Mouse (Mus musculus): ENCODE measurements around the gene Ephb4. TPM values are rescaled to one million over a fixed set of nuclear protein-coding genes. Genes with fewer than 3 reads are reported as not detected.
A peak's percentile ranks its signal among the peaks of the same experiment; 100 is the strongest.

The Ephb4 gene
- total RNA-seq, 2 experiments from 2014 or later, result 77.5 to 83.7 TPM

DNA sequence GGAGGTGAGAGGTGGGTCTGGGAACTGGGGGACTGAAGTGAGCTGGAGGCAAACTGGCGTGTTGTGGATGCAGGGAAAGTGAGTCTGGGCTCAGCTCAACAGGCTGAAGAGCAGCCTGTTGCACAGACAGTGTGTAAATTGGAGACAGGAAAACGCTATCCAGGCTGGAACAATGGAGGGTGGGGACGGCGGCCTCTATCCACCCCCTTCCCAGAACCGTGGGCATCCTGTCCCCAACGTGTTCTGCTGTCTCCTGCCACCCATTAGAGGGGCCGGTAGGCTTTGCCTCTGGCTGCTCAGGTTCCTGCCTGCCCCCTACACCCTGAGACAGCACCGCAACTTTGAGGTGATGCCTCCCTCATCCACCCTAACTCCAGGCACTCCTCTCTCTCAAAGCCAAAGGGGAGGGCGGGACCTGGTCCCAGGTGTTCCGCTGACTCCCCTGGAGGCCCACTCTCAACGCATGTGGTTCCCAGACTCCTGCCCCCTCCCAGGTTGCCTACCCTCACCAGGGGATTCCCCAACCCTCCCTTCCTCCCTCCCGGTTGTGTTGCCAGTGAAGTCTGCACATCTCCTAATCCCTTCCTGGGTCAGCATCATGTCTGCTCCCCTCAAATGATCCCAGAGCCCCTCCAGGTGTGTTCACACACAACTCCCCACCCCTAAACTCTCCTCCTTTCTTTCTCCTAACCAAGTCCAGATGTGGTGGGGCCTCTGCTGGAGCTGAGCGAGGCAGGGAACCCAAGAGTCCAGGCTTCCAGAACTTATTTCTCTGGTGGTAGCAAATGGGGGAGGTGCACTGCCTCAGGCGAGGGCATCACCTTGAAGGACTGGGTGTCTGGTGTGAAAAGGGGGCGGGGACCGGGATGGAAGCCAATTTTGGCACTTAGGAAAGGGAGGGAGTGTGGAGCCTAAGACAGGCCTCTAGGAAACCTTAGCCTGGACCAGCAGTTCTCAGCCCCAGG lies 2.4 kb downstream of the Ephb4 start:
- peak; percentile 56 to 71 for DNase-seq
- intact Hi-C loops (cut with DNase I), result loop anchor here (2.0 kb wide), 2 partner anchors 13 to 23 kb away; no protein-coding TSS in a partner anchor

DNA sequence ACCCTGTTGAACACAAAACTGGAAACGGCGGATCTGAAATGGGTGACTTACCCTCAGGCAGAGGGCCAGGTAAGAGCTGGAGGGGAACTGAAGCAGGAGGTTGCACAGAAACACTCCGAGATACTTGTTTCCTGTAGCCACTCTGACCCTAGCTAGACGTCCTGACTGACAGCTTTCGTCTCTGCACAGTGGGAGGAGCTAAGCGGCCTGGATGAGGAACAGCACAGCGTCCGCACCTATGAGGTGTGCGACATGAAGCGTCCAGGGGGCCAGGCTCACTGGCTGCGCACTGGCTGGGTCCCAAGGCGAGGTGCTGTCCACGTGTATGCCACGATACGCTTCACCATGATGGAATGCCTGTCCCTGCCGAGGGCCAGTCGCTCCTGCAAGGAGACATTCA lies 4.2 kb downstream of the Ephb4 start:
- no peak for DNase-seq
- intact Hi-C loops (cut with DNase I), result no loop called here

DNA sequence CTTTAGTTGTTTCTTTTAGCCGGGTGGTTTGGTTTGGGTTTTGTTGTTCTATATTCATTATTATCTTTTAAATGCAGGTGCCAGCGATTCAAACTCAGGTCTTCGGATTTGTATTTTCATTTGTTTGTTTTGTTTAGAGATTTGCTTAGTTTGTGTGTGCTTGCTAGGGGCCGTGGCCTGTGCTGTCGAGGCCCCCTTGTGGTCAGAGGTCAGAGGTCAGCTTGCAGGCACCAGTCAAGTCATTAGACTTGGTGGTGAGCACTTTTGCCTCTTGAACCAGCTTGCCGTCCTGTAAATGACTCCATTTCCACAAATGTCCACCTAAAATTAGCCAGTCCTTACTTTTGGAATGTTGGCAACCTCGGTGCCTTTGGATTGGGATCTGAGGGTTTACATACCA lies 8.5 kb downstream of the Ephb4 start:
- no peak for DNase-seq
- intact Hi-C loops (cut with DNase I), result no loop called here

DNA sequence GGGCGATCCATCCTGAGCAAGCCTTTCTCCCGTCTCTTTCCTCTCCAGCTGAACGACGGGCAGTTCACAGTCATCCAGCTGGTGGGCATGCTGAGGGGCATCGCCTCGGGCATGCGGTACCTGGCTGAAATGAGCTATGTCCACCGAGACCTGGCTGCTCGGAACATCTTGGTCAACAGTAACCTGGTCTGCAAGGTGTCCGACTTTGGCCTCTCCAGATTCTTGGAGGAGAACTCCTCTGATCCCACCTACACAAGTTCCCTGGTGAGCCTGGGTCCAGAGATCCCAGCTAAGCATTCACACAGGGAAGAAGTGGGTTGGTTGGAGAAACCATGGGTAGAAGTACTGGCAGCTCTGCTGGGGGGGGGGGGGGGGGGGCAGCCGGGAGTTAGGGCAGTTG lies 19.8 kb downstream of the Ephb4 start:
- intact Hi-C loops (cut with DNase I), result no loop called here
- DNase-seq, result no peak

DNA sequence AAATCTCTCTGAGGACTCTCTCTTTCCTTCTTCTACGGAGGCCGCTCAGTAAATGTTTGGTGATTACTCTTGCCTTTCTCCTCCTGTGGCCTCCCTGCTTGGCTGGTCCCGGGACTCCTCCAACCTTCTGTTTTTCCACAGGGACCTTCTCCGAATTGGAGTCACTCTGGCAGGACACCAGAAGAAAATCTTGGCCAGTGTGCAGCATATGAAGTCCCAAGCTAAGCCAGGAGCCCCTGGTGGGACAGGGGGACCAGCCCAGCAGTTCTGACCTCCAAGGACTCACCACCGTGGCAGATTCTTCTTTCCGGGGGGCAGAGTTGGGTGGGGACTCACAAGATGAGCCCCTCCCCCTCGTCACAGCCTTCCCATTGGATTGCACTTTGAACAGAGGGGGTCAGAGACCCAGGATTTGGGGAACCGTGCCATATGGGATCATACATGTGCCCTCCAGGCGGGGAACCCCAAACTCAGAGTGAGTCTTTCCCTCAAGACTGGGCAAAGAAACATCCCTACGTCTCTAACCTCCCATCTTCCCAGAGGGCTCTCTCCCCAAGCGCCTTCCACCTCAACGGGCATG lies 23.6 kb downstream of the Ephb4 start:
- intact Hi-C loops (cut with DNase I), result no loop called here
- peak in 1 of 2 experiments; percentile 33 for DNase-seq

DNA sequence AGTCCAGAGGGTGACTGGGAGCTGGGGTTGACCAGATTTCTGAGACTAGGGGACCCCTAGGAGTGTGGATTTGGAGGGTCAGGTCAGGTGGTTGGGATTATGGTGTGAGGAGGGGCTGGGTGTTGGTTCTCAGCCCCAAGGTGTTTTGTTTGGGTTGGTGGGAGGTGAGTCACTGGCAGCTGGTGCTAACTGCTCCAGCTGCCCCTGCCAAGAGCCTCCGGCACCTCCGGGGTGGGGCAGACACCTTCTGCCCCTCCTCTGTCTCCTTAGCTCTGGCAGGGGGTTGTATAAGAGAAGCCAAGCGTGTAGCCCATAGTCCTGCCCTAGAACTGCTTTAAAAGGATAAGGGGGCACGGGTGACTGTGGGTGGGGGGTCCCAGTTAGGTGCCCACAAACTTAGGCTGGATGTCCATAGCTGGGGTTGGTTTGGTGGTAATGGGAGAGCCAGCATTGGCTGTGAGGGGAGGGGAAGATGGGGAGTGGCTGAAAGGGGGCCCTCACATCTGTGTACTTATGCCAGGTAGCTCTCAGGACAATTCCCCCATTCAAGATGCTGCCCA lies 24.7 kb downstream of the Ephb4 start:
- intact Hi-C loops (cut with DNase I), result loop anchor here (2.0 to 5.0 kb wide), 2 partner anchors 22 to 242 kb away; no protein-coding TSS in a partner anchor
- no peak for DNase-seq

DNA sequence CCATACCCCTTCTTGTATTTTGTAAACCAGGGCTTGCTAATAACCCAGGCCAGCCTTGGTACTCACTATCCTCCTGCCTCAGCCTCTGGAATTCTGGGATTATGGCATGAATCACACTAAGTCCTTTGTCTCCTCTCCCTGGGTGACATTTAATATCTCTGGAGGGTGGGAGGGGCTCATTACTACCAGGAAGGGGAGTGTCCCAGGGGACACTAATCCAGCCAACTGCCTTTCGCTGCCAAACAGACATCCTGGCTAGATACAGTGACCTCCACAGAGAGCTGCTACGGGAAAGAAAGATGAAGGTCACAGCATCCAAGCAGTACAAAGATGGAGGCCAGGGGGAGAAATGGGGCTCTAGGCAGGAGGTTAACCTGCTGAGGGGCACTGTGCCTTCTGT lies 25.7 kb downstream of the Ephb4 start:
- intact Hi-C loops (cut with DNase I), result loop anchor here (1.0 to 5.0 kb wide), 3 partner anchors 23 to 243 kb away; no protein-coding TSS in a partner anchor
- DNase-seq, result peak; percentile 69 to 77

DNA sequence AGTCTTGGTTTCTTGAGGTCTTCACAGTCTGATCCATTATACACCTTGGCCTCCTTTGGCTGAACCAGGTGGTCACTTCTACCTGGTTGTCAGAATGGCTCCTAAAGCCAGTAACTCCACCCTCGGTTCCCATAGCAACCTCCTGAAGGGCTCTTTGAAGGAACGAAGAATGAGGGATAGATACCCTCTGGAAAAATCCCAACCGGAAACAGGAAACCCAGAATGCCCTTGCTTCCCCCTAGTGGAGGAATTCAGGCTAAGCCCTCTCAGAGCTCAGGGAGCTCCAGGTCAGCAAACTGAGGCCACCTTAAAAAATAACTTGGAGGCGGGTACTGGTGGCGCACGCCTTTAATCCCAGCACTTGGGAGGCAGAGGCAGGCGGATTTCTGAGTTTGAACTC lies 26.3 kb downstream of the Ephb4 start:
- no peak for DNase-seq
- intact Hi-C loops (cut with DNase I), result loop anchor here (1.0 to 5.0 kb wide), 2 partner anchors 42 to 244 kb away; no protein-coding TSS in a partner anchor

DNA sequence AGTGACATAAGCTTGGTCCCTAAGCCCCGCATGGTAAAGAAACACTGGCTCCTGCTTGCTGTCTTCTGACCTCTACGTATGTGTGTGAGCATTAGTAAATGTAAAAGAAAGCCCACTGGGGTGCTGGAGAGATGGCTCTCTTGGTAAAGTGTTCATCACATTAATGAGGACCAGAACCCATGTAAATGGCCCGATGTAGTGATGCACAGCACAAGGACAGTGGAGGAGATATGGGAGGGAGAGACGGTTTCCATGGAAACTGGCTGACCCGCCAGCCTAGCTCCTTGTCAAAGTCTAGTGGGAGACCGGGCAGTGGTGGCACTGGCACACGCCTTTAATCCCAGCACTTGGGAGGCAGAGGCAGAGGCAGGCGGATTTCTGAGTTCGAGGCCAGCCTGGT lies 26.8 kb downstream of the Ephb4 start:
- intact Hi-C loops (cut with DNase I), result loop anchor here (1.0 to 5.0 kb wide), 2 partner anchors 42 to 244 kb away; no protein-coding TSS in a partner anchor
- DNase-seq, result peak in 1 of 2 experiments; percentile 23

DNA sequence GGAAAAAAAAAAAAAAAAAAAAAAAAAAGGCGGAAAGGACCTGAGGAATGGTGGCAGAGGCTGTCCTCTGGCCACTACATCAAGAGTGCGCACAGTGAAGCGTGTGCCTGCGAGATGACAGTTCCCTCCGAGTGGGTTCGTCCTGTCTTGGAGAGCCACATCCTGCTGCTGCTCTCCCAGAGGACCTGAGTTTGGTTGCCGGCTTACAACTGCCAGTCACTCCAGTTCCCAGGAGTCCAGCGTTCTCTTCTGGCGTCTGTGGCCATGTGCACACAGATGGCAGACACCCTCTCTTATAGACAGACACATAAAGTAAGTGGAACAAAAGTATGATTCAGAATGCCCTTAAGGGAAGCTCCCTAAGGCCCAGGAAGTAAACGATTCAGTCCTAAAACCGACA lies 27.3 kb downstream of the Ephb4 start:
- intact Hi-C loops (cut with DNase I), result loop anchor here (5.0 kb wide), 1 partner anchor 245 kb away; no protein-coding TSS in a partner anchor
- peak; percentile 40 to 41 for DNase-seq

DNA sequence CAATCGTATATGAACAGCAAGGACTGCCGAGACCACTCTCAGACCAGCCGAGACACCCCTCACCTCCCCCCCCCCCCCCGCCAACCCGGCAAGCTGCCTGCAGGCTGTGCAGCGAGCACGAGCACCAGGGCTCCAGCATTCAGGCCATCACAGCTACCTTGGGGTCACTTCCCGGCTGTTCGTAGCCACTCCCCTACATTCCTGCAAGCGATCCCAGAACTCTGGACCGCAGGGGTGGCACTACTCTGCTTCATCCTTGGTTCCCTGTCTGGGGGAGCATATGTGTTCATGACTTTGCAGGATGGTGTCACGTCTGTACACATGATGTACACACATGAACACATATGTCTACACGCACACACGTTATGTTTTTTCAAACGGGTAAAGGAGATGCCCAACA lies 27.7 kb downstream of the Ephb4 start:
- no peak for DNase-seq
- intact Hi-C loops (cut with DNase I), result loop anchor here (2.0 to 5.0 kb wide), 2 partner anchors 85 to 245 kb away; no protein-coding TSS in a partner anchor

DNA sequence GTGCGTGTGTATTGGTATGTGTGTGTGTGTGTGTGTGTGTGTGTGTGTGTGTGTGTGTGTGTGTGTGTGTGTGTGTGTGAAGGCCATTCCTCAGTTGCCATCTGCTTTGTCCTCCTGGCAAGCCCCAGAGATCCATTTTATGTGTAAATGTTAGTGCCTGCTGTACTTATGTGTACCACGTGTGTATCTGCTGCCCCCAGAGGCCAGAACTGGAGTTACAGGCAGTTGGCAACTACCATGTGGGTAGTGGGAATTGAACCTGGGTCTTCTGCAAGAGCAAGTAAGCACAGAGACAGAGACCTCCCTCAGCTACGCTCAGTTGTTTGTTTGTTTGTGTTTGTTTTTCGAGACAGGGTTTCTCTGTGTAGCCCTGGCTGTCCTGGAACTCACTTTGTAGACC lies 31.2 kb downstream of the Ephb4 start:
- DNase-seq, result peak; percentile 67 to 75
- intact Hi-C loops (cut with DNase I), result no loop called here

DNA sequence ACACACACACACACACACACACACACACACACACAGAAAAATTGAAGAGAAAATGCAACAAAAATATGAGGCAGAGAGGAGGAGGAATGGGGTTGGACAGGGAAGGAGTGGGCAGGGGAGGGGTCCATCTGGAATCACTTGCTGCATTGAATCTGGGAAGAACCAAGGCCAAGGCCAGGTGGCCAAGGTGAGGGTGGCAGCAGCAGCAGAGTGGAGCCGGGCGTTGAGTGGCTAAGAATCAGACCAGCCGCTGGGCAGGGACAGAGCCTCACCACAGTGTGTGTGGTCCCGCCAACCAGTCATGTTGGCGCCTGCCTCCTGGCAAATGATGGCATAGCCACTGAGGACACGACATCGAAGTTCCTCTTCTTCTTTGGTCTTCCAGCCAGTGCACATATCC lies 33.5 kb downstream of the Ephb4 start:
- intact Hi-C loops (cut with DNase I), result no loop called here
- DNase-seq, result no peak

DNA sequence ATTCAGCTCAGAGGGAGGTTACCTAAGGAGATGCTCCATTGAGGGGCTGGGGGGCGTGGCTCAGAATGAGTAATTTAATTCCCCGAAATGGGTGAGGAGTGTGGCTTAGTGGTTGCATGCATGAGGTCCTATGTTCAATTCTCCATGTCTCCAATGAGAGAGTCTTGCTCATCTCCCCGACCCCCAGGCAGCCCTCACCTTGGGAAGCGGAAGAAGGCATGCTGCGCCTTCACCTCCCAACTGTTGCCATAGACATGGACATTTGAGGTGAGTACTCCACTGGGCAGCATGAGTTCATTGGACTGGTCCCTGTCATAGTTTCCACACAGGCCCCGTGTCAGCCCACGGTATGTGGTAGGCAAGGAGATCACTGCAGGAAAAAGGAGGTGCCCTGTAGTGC lies 36.8 kb downstream of the Ephb4 start:
- intact Hi-C loops (cut with DNase I), result no loop called here
- DNase-seq, result no peak

DNA sequence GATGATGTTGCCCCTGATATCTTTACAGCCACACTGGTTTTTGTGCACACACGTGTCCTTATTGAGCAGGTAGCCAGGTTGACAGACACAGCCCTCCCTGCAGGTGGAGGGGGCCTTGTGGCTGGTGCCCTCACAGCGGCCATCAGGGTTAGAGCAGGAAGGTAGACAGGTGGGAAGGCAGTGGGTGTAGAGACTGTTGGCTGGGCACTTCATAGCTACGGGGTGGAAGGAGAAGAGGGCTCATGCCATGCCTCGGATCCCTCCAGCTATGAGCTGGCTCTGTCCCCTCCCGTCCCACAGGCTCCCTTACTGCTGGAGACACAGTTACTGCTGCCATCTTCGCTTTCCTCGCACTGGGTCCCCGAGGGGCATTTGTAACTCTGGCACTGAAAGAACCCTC lies 41.7 kb downstream of the Ephb4 start:
- no peak for DNase-seq
- intact Hi-C loops (cut with DNase I), result no loop called here

DNA sequence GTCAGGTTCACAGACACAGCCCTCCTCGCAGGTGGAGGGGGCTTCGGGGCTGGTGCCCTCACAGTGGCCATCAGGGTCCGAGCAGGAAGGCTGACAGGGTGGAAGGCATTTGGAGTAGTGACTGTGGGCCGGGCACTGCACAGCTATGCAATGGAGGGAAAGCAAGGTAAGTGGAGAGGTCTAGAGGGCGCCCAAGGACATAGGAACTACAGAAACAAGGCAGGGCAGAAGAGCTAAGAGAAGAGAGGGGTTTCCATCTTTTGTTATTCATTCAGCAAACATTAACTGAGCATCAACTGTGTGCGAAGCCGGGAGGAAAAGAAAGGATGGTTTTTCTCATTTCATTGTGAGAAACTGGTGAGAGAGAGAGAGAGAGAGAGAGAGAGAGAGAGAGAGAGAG lies 44.5 kb downstream of the Ephb4 start:
- intact Hi-C loops (cut with DNase I), result no loop called here
- no peak for DNase-seq

DNA sequence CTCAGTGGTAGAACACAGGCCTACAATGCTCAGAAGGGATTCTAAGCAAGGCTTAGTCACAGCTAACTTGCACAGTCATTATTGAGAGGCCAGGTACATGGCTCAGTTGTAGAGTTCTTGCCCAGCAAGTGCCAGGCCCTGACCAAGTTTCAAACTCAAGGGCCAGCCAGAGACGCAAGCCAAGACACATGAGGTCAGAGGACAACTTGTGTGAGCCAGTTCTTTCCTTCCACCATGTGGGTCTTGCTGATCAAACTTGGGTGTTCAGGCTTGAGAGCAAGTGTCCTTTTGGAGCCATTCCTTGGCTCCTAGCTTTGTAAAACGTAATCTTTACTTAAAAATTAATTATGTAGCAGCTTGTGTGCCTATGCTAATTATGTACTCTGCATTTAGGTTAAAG lies 54.2 kb downstream of the Ephb4 start:
- no peak for DNase-seq
- intact Hi-C loops (cut with DNase I), result no loop called here

DNA sequence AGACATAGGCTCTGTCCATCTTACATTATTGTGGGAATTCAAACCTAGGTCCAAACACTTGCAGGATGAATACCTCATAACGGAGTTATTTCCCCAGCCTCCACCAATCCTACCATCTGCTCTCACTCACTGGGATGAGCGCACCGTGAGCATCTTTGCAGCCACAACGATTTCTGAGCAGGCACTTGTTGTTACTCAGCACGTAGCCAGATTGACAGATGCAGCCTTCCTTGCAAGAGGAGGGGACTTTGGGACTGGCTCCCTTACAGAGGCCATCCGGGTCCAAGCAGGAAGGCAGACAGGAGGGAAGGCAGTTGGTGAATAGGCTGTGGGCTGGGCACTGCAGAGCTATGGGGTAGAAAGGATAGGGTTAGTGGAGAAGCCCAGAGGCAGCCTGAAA lies 59.5 kb downstream of the Ephb4 start:
- no peak for DNase-seq
- intact Hi-C loops (cut with DNase I), result no loop called here

DNA sequence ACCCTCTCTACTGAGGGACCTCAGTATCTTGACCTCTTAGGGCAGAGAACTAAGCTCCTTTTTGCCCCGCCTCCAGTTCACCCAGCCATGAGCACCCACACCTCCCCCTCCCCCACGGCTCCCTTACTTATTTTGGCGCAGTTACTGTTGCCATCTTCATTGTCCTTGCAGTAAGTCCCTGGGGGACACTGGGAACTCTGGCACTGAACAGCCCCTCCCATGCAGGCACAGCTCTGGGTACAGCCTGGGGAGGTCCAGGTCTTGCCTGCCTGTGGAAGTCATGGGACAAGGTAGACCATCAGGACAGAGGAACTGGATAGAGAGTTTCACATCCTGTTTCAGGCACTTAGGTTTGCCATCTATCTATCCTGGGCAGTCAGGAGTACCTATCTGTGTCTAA lies 60.2 kb downstream of the Ephb4 start:
- DNase-seq, result no peak
- intact Hi-C loops (cut with DNase I), result no loop called here

DNA sequence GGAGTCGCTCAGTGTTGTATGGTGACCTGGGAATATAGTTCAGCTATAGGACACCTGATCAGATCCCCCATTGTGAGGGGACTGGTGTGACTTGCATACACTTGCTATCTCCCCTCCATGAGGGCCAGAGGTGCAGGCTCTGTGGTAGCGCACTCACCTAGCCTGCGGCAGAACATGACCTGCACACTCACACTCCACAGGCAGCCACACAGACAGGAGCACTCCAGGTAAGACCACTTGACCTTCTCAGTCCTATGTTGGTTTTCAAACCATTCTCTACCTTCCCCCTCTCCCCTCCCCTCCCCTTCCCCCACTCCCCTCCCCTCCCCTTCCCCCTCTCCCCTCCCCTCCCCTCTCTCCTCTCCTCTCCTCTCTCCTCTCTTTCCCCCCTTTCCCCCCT lies 60.6 kb downstream of the Ephb4 start:
- DNase-seq, result no peak

DNA sequence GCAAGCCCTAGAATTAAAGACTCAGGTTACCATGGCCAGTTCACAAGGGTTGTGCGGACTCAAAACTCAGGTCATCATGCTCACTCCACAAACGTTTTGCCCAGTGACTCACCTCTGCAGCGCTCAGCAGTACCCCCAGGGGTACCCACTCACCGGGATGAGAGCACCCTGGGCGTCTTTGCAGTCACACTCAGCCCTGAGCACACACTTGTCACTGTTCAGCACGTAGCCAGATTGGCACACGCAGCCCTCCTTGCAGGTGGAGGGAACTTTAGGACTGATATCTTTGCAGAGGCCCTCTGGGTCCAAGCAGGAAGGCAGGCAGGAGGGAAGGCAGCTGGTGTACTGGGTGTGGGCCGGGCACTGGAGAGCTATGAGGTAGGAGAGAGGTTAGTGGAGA lies 61.3 kb downstream of the Ephb4 start:
- no peak for DNase-seq
- intact Hi-C loops (cut with DNase I), result no loop called here

More for the DNA sequence above, 60.6 kb downstream of the Ephb4 start:
- intact Hi-C loops (cut with DNase I), result no loop called here

Measured in heart, postnatal 14 days (tissue).